Mouse (Mus musculus) midbrain, embryonic 12.5 days (tissue): ENCODE data around the gene Lmln. TPM values are rescaled to one million over a fixed set of nuclear protein-coding genes. Genes with fewer than 3 reads are reported as not detected.
"Not testable (repeated sequence)": the region's sequence is repeated elsewhere in the genome, so short reads cannot be mapped to it uniquely, and the experiment has no call there.

ENCODE experiments used
- ATAC-seq: fragments of 200-750 bp; cut with Nextera tagmentation; 2 replicates; pipeline ENCODE4 v1.8.0; 2017; ENCODE audit warnings: low read depth, moderate TSS enrichment, moderate library complexity; ENCODE audit not compliant: low FRiP score
- H3K27ac ChIP-seq: fragments of 300-500 bp; sonication (generic); replicated peaks from 2 replicates; pipeline ENCODE4 v1.5.1; 2016; ENCODE audit warnings: mild to moderate bottlenecking
- H3K27me3 ChIP-seq: fragments of 300-500 bp; sonication (generic); 2 replicates; pipeline ENCODE4 v1.6.1; 2016; ENCODE audit warnings: mild to moderate bottlenecking
- H3K36me3 ChIP-seq: fragments of 300-500 bp; sonication (generic); 2 replicates; pipeline ENCODE4 v1.6.1; 2016
- H3K4me1 ChIP-seq: fragments of 300-500 bp; sonication (generic); 2 replicates; pipeline ENCODE4 v1.6.1; 2016
- H3K4me2 ChIP-seq: fragments of 300-500 bp; sonication (generic); replicated peaks from 2 replicates; pipeline ENCODE4 v1.6.1; 2016; ENCODE audit warnings: mild to moderate bottlenecking, moderate library complexity
- H3K4me3 ChIP-seq: fragments of 300-500 bp; sonication (generic); 2 replicates; pipeline ENCODE4 v1.5.1; 2016; ENCODE audit warnings: mild to moderate bottlenecking
- H3K9ac ChIP-seq: fragments of 300-500 bp; sonication (generic); replicated peaks from 2 replicates; pipeline ENCODE4 v1.6.1; 2016; ENCODE audit warnings: mild to moderate bottlenecking, moderate library complexity
- H3K9me3 ChIP-seq: fragments of 300-500 bp; sonication (generic); 2 replicates; pipeline ENCODE4 v1.6.1; 2016; ENCODE audit warnings: mild to moderate bottlenecking
- WGBS: fragments of 180-500 bp; shearing (Covaris S2); methylation state at CpG from one replicate; pipeline ENCODE4 v1.1.7; 2016; 5-methylcytosine and 5-hydroxymethylcytosine counted together
- polyA plus RNA-seq: library from polyadenylated mRNA; unstranded; fragments of >200 nt; fragmentation: Nextera tagmentation; extraction: Ambion mirVana; gene quantifications from 2 replicates; pipeline ENCODE4 v1.2.1, GENCODE M21; 2016

Lmln gene
- polyA plus RNA-seq, 1 experiment from 2014 or later, result 3.1 TPM

GRCm38 (mm10) chr16:33082951-33083350 lies 20.6 kb downstream of the Lmln start:
- H3K36me3 ChIP-seq, result peaks cover 19% of the 10 kb centered on the region
- ATAC-seq, result no peak
- no peaks in the 10 kb centered on the region for H3K9me3 ChIP-seq
- no peak overlapping the region for H3K9ac ChIP-seq
- H3K4me1 ChIP-seq, result no peaks in the 10 kb centered on the region
- WGBS, result 91% methylated on average over 6 of the region's 6 CpGs
- H3K4me2 ChIP-seq, result no peak overlapping the region
- H3K4me3 ChIP-seq, result no peak overlapping the region
- no peak overlapping the region for H3K27ac ChIP-seq
- H3K27me3 ChIP-seq, result no peaks in the 10 kb centered on the region

- H3K4me3 ChIP-seq, result no peak overlapping the region
- H3K9ac ChIP-seq, result no peak overlapping the region
- H3K4me2 ChIP-seq, result no peak overlapping the region
- 93% methylated on average over 2 of the region's 2 CpGs for WGBS
- H3K4me1 ChIP-seq, result no peaks in the 10 kb centered on the region
- H3K27ac ChIP-seq, result no peak overlapping the region
- no peak for ATAC-seq
- no peaks in the 10 kb centered on the region for H3K9me3 ChIP-seq
- H3K36me3 ChIP-seq, result peaks cover 16% of the 10 kb centered on the region; the same call in 1 of the 2 replicates
- no peaks in the 10 kb centered on the region for H3K27me3 ChIP-seq
Measured at GRCm38 (mm10) chr16:33083996-33084395, 21.7 kb downstream of the Lmln start.

GRCm38 (mm10) chr16:33085666-33086065 lies 23.3 kb downstream of the Lmln start:
- no peak overlapping the region for H3K4me2 ChIP-seq
- H3K9ac ChIP-seq, result no peak overlapping the region
- 90% methylated on average over 8 of the region's 8 CpGs for WGBS
- no peaks in the 10 kb centered on the region for H3K9me3 ChIP-seq
- H3K27me3 ChIP-seq, result no peaks in the 10 kb centered on the region
- no peak for ATAC-seq
- peaks cover 31% of the 10 kb centered on the region for H3K36me3 ChIP-seq
- no peak overlapping the region for H3K4me3 ChIP-seq
- no peak overlapping the region for H3K27ac ChIP-seq
- H3K4me1 ChIP-seq, result no peaks in the 10 kb centered on the region

- 39% methylated on average over 4 of the region's 4 CpGs for WGBS
- Histone ChIP-seq H3K27me3 (no peaks in the 10 kb centered on the region), H3K9me3 (no peaks in the 10 kb centered on the region), H3K9ac (no peak overlapping the region), H3K27ac (peak overlapping the region; percentile 22; the same call in 1 of the 2 replicates), H3K4me2 (no peak overlapping the region), H3K4me1 (peaks cover 8% of the 10 kb centered on the region), H3K4me3 (no peak overlapping the region), H3K36me3 (peaks cover 45% of the 10 kb centered on the region)
- ATAC-seq, result no peak
Measured at GRCm38 (mm10) chr16:33113726-33114125, 51.4 kb downstream of the Lmln start.

GRCm38 (mm10) chr16:33123373-33123772 lies 61.1 kb downstream of the Lmln start:
- WGBS, result 90% methylated on average over 8 of the region's 8 CpGs
- no peaks in the 10 kb centered on the region for H3K9me3 ChIP-seq
- H3K36me3 ChIP-seq, result peaks cover 35% of the 10 kb centered on the region
- H3K9ac ChIP-seq, result no peak overlapping the region
- no peaks in the 10 kb centered on the region for H3K4me1 ChIP-seq
- H3K27ac ChIP-seq, result no peak overlapping the region
- ATAC-seq, result no peak
- H3K4me3 ChIP-seq, result no peak overlapping the region
- no peak overlapping the region for H3K4me2 ChIP-seq
- H3K27me3 ChIP-seq, result no peaks in the 10 kb centered on the region

- Histone ChIP-seq H3K27me3 (no peaks in the 10 kb centered on the region), H3K4me3 (no peak overlapping the region), H3K4me1 (no peaks in the 10 kb centered on the region), H3K36me3 (peaks cover 29% of the 10 kb centered on the region), H3K27ac (no peak overlapping the region), H3K4me2 (no peak overlapping the region), H3K9ac (no peak overlapping the region), H3K9me3 (no peaks in the 10 kb centered on the region)
- no peak for ATAC-seq
- 85% methylated on average over 24 of the region's 24 CpGs for WGBS
Measured at GRCm38 (mm10) chr16:33123938-33124820, 61.9 kb downstream of the Lmln start.

GRCm38 (mm10) chr16:33127052-33127451 lies 64.7 kb downstream of the Lmln start:
- Histone ChIP-seq H3K4me1 (no peaks in the 10 kb centered on the region), H3K4me2 (no peak overlapping the region), H3K4me3 (no peak overlapping the region), H3K27me3 (no peaks in the 10 kb centered on the region), H3K36me3 (peaks cover 21% of the 10 kb centered on the region), H3K27ac (no peak overlapping the region), H3K9me3 (no peaks in the 10 kb centered on the region), H3K9ac (no peak overlapping the region)
- no peak for ATAC-seq
- 93% methylated on average over 6 of the region's 6 CpGs for WGBS

- 78% methylated on average over 4 of the region's 4 CpGs for WGBS
- Histone ChIP-seq H3K9ac (no peak overlapping the region), H3K36me3 (no peaks in the 10 kb centered on the region), H3K4me2 (no peak overlapping the region), H3K4me3 (no peak overlapping the region), H3K27ac (no peak overlapping the region), H3K4me1 (no peaks in the 10 kb centered on the region), H3K27me3 (no peaks in the 10 kb centered on the region), H3K9me3 (no peaks in the 10 kb centered on the region)
- ATAC-seq, result no peak
Measured at GRCm38 (mm10) chr16:33130731-33131130, 68.4 kb downstream of the Lmln start.

- Histone ChIP-seq H3K4me1 (no peaks in the 10 kb centered on the region), H3K9ac (no peak overlapping the region), H3K9me3 (no peaks in the 10 kb centered on the region), H3K4me2 (no peak overlapping the region), H3K4me3 (no peak overlapping the region), H3K27ac (no peak overlapping the region), H3K36me3 (no peaks in the 10 kb centered on the region), H3K27me3 (no peaks in the 10 kb centered on the region)
- ATAC-seq, result no peak
- WGBS, result 84% methylated on average over 13 of the region's 13 CpGs
Measured at GRCm38 (mm10) chr16:33133186-33133585, 70.9 kb downstream of the Lmln start.

GRCm38 (mm10) chr16:33135167-33135566 lies 72.8 kb downstream of the Lmln start:
- Histone ChIP-seq H3K9me3 (no peaks in the 10 kb centered on the region), H3K4me3 (no peak overlapping the region), H3K27me3 (no peaks in the 10 kb centered on the region), H3K36me3 (no peaks in the 10 kb centered on the region), H3K4me1 (no peaks in the 10 kb centered on the region), H3K4me2 (no peak overlapping the region), H3K9ac (no peak overlapping the region), H3K27ac (no peak overlapping the region)
- 70% methylated on average over 4 of the region's 4 CpGs for WGBS
- ATAC-seq, result no peak

- H3K9ac ChIP-seq, H3K36me3 ChIP-seq, H3K4me3 ChIP-seq, H3K27me3 ChIP-seq, H3K4me1 ChIP-seq, H3K4me2 ChIP-seq, H3K27ac ChIP-seq, ATAC-seq, H3K9me3 ChIP-seq: not testable (repeated sequence)
- 83% methylated on average over 6 of the region's 7 CpGs for WGBS
Measured at GRCm38 (mm10) chr16:33139061-33139460, 76.7 kb downstream of the Lmln start.

- 21% methylated on average over 3 of the region's 3 CpGs for WGBS
- no peaks in the 10 kb centered on the region for H3K27me3 ChIP-seq
- H3K27ac ChIP-seq, result no peak overlapping the region
- H3K4me1 ChIP-seq, result no peaks in the 10 kb centered on the region
- no peak overlapping the region for H3K4me3 ChIP-seq
- no peak overlapping the region for H3K4me2 ChIP-seq
- no peak overlapping the region for H3K9ac ChIP-seq
- no peaks in the 10 kb centered on the region for H3K36me3 ChIP-seq
- H3K9me3 ChIP-seq, result no peaks in the 10 kb centered on the region
- ATAC-seq, result no peak
Measured at GRCm38 (mm10) chr16:33141758-33142280, 79.5 kb downstream of the Lmln start.
